Mouse (Mus musculus) embryonic fibroblast, embryonic 13.5 days (primary cell): ENCODE measurements around the gene Pdf.

Experiments used
- CTCF ChIP-seq: IDR thresholded peaks from 2 replicates; pipeline ENCODE4 v1.5.1; 2011; ENCODE audit warnings: mild to moderate bottlenecking, control low read depth, low read length, moderate library complexity, borderline replicate concordance; ENCODE audit not compliant: insufficient read depth
- POLR2A ChIP-seq: IDR thresholded peaks from 2 replicates; pipeline ENCODE4 v1.6.1; 2011; ENCODE audit warnings: low read depth, mild to moderate bottlenecking, control low read depth, low read length, moderate library complexity

- no peak for TF ChIP-seq POLR2A
- TF ChIP-seq CTCF: no peak
Observed at GRCm38 (mm10) chr8:107046976-107047375, 1.4 kb downstream of the Pdf start.
